Mouse (Mus musculus) kidney, adult 2 months (tissue): Measurements from ENCODE around the gene Tekt4.

Experiments
- CTCF ChIP-seq: fragments of 200-500 bp; conservative IDR thresholded peaks from 2 replicates; pipeline ENCODE4 v1.5.1; 2011; ENCODE audit warnings: low read depth, mild to moderate bottlenecking, control low read depth, low read length, moderate library complexity, mixed read lengths; ENCODE audit not compliant: insufficient read depth, insufficient read length
- POLR2A ChIP-seq: fragments of 200-500 bp; IDR thresholded peaks from one replicate; pipeline ENCODE4 v1.6.1; 2011; ENCODE audit warnings: low read depth, low read length, control low read depth

DNA sequence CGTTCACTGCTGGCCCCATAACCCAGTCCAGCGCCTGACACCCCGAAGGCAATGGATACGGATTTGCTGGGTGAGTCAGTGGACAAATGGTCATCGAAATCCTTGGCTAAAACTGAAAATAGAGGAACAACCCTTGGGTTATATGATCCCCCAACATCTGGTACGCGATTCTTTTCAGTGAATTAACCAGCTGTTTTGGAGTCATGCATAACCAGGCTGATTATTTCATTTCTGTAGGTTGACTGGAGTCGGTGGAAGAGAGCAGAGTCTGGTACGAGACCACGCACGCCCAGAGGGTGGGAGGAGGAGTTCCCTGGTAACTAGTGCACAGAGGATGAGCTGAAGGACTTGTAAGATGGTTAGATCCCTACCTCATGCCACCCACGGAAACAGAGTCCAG is 67.7 kb downstream of the Tekt4 start:
- TF ChIP-seq CTCF (no peak), POLR2A (no peak)
